7 mouse cellular contexts compared by ENCODE assay signal in the genomic region with DNA sequence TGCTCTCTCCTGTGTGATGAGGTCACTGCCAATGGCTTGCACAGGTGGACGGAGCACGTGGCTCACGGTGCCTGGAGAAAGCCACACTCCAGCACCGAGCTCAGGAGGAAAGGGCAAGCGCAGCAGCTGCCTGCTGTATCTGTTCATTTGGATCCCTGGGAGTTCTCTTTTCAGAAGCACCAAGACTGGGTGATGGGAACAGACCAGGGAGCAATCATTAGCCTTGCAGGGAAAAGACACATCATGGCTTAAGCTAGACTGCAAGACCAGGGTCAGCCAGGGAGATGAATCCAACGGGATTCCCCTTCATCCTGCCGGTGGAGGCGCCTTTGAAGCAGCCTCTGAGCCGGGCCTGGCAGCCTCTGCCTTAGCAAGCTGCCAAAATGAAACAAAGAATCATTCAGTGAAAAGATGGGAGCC. TPM values are rescaled to one million over a fixed set of nuclear protein-coding genes. Genes with fewer than 3 reads are reported as not detected.
DNase-seq lines count a peak whose midpoint lies in the region; ATAC-seq and TF ChIP-seq lines count a peak whose summit lies in the region.

No protein-coding gene starts in this region.

- H3K36me3 ChIP-seq in lung, postnatal 0 days (ENCODE audit: insufficient read depth, low read length), result no peaks in the 10 kb centered on the region
- no peaks in the 10 kb centered on the region for H3K36me3 ChIP-seq in hindbrain, embryonic 12.5 days
- no peaks in the 10 kb centered on the region for H3K36me3 ChIP-seq in stomach, postnatal 0 days (ENCODE audit: control insufficient read depth, insufficient read depth, low read length)
- H3K36me3 ChIP-seq in liver, embryonic 12.5 days, result no peaks in the 10 kb centered on the region

- WGBS in lung, postnatal 0 days, result 28% methylated on average over 9 of the region's 9 CpGs
- 31% methylated on average over 9 of the region's 9 CpGs for WGBS in hindbrain, embryonic 12.5 days
- whole genome bisulfite sequencing in stomach, postnatal 0 days, result 28% methylated on average over 9 of the region's 9 CpGs
- 35% methylated on average over 9 of the region's 9 CpGs for WGBS in liver, embryonic 12.5 days (ENCODE audit: insufficient replicate concordance)

- no peak overlapping the region for H3K4me3 ChIP-seq in lung, postnatal 0 days (ENCODE audit: low read depth, low read length)
- H3K4me3 ChIP-seq in hindbrain, embryonic 12.5 days, result no peak overlapping the region
- H3K4me3 ChIP-seq in stomach, postnatal 0 days (ENCODE audit: low read depth, low read length), result no peak overlapping the region
- H3K4me3 ChIP-seq in liver, embryonic 12.5 days, result no peak overlapping the region

- no peak overlapping the region for H3K9ac ChIP-seq in lung, postnatal 0 days (replicated peaks; ENCODE audit: low read depth)
- no peak overlapping the region for H3K9ac ChIP-seq in hindbrain, embryonic 12.5 days
- 0 out of 2 replicates have a peak overlapping the region, but pooled peaks have one; percentile 23 for H3K9ac ChIP-seq in stomach, postnatal 0 days (ENCODE audit: low read length)
- H3K9ac ChIP-seq in liver, embryonic 12.5 days, result no peak overlapping the region

- no peaks in the 10 kb centered on the region for H3K27me3 ChIP-seq in lung, postnatal 0 days (replicated peaks; ENCODE audit: insufficient read depth, low read length)
- H3K27me3 ChIP-seq in hindbrain, embryonic 12.5 days, result no peaks in the 10 kb centered on the region
- H3K27me3 ChIP-seq in stomach, postnatal 0 days (ENCODE audit: control insufficient read depth, insufficient read depth, low read length), result no peaks in the 10 kb centered on the region
- peaks cover 13% of the 10 kb centered on the region; the same call in 1 of the 2 replicates for H3K27me3 ChIP-seq in liver, embryonic 12.5 days (replicated peaks)

- ATAC-seq in lung, postnatal 0 days, result no peak; the same call in 1 of the 2 replicates
- ATAC-seq in hindbrain, embryonic 12.5 days (ENCODE audit: low FRiP score), result no peak
- ATAC-seq in stomach, postnatal 0 days (ENCODE audit: low FRiP score, low TSS enrichment), result no peak
- no peak for ATAC-seq in liver, embryonic 12.5 days

- H3K4me1 ChIP-seq in lung, postnatal 0 days (ENCODE audit: insufficient read depth, low read depth, low read length), result no peaks in the 10 kb centered on the region
- H3K4me1 ChIP-seq in hindbrain, embryonic 12.5 days, result peaks cover 15% of the 10 kb centered on the region
- no peaks in the 10 kb centered on the region for H3K4me1 ChIP-seq in stomach, postnatal 0 days (replicated peaks; ENCODE audit: control insufficient read depth, insufficient read depth)
- no peaks in the 10 kb centered on the region for H3K4me1 ChIP-seq in liver, embryonic 12.5 days

- H3K4me2 ChIP-seq in lung, postnatal 0 days (replicated peaks; ENCODE audit: low read depth, low read length), result no peak overlapping the region
- peak overlapping the region; percentile 8; the same call in 1 of the 2 replicates for H3K4me2 ChIP-seq in hindbrain, embryonic 12.5 days (replicated peaks)
- H3K4me2 ChIP-seq in stomach, postnatal 0 days (replicated peaks; ENCODE audit: low read depth), result no peak overlapping the region
- no peak overlapping the region for H3K4me2 ChIP-seq in liver, embryonic 12.5 days

- TF ChIP-seq CTCF in lung, postnatal 0 days (IDR thresholded peaks at IDR 0.05), result no peak
- peak; percentile 33; the same call in 1 of the 2 replicates for TF ChIP-seq CTCF in stomach, postnatal 0 days (IDR thresholded peaks at IDR 0.05; ENCODE audit: low read depth)

- H3K27ac ChIP-seq in lung, postnatal 0 days (ENCODE audit: low read length), result no peak overlapping the region
- 0 out of 2 replicates have a peak overlapping the region, but pooled peaks have one; percentile 48 for H3K27ac ChIP-seq in hindbrain, embryonic 12.5 days
- H3K27ac ChIP-seq in stomach, postnatal 0 days (replicated peaks), result no peak overlapping the region
- no peak overlapping the region for H3K27ac ChIP-seq in liver, embryonic 12.5 days

- no peak for TF ChIP-seq EP300 in lung, postnatal 0 days (IDR thresholded peaks at IDR 0.05)
- no peak for TF ChIP-seq EP300 in stomach, postnatal 0 days (optimal IDR thresholded peaks at IDR 0.05)

- no peaks in the 10 kb centered on the region for H3K9me3 ChIP-seq in lung, postnatal 0 days (ENCODE audit: low read length)
- H3K9me3 ChIP-seq in hindbrain, embryonic 12.5 days (replicated peaks), result no peaks in the 10 kb centered on the region
- H3K9me3 ChIP-seq in stomach, postnatal 0 days (ENCODE audit: control insufficient read depth, low read length), result no peaks in the 10 kb centered on the region
- H3K9me3 ChIP-seq in liver, embryonic 12.5 days (replicated peaks), result no peaks in the 10 kb centered on the region

- DNase-seq in lung, postnatal 0 days (ENCODE audit: low spot score), result peak; percentile 28
- DNase-seq in lung, adult 18-20 months, result no peak
- DNase-seq in embryo, embryonic 10.5 days (ENCODE audit: low spot score), result peak; percentile 51
- peak; percentile 77 for DNase-seq in lung, postnatal 10 days
- peak; percentile 31 for DNase-seq in stomach, postnatal 0 days (ENCODE audit: low spot score)

RNA-seq across cellular contexts. Expression of gene Ccdc42, which starts 7.3 kb away (rescaled TPM):
- 0.81 and 0.91 TPM in 2 replicates for polyA plus RNA-seq in lung, postnatal 0 days (2015; fragmentation: Nextera tagmentation; extraction: Ambion mirVana)
- polyA plus RNA-seq in hindbrain, embryonic 12.5 days (2016; fragmentation: Nextera tagmentation; extraction: Ambion mirVana), result 0.66 and 0.99 TPM in 2 replicates
- not detected in 2 replicates for polyA plus RNA-seq in stomach, postnatal 0 days (2015; fragmentation: Nextera tagmentation; extraction: Ambion mirVana)
- 0.15 TPM in 1 of 2 replicates, not detected in the other for polyA plus RNA-seq in liver, embryonic 12.5 days (2016; fragmentation: Nextera tagmentation; extraction: Ambion mirVana)

RNA-seq across cellular contexts. Expression of gene Mfsd6l, which starts 23.5 kb away (rescaled TPM):
- 5.8 and 6.3 TPM in 2 replicates for polyA plus RNA-seq in lung, postnatal 0 days (2015; fragmentation: Nextera tagmentation; extraction: Ambion mirVana)
- polyA plus RNA-seq in hindbrain, embryonic 12.5 days (2016; fragmentation: Nextera tagmentation; extraction: Ambion mirVana), result 0.14 and 0.30 TPM in 2 replicates
- 3.7 and 3.9 TPM in 2 replicates for polyA plus RNA-seq in stomach, postnatal 0 days (2015; fragmentation: Nextera tagmentation; extraction: Ambion mirVana)
- polyA plus RNA-seq in liver, embryonic 12.5 days (2016; fragmentation: Nextera tagmentation; extraction: Ambion mirVana), result not detected in 2 replicates

Comparison
In these comparisons a context has a peak if more than half of its experiments do, and no peak if none do; other contexts are left out.
1. DNase-seq: peak in lung, postnatal 0 days (single experiment), embryo, embryonic 10.5 days (single experiment), lung, postnatal 10 days (single experiment) and stomach, postnatal 0 days (single experiment); none in lung, adult 18-20 months (0 of 2).